Mouse (Mus musculus) spleen, adult 2 months (tissue): ENCODE measurements at regions not wholly inside any gene's neighbourhood (a gene's known extent, or its start where the extent isn't known, plus 50 kb on each side); places are given as distances from the start of the nearest gene placed in this dataset.
A peak's percentile ranks its signal among the peaks of the same experiment; 100 is the strongest.

ENCODE experiments used
- DNase-seq, 2 experiments: peaks; one replicate each; pipeline versions ENCODE4 v3.0.0 to v3.0.0-alpha.2; 2012 to 2021; ENCODE audit warnings: low spot score in 2 of 2, low read depth in 1 of 2
- H3K27ac ChIP-seq: fragments of 200-500 bp; 2 replicates; pipeline ENCODE4 v1.5.1; 2012; ENCODE audit warnings: low read length, inconsistent platforms; ENCODE audit not compliant: insufficient read depth
- H3K27me3 ChIP-seq: fragments of 200-500 bp; 2 replicates; pipeline ENCODE4 v1.6.1; 2012; ENCODE audit warnings: mild to moderate bottlenecking, moderate library complexity, low read length, inconsistent platforms; ENCODE audit not compliant: control insufficient read depth, insufficient read depth
- H3K36me3 ChIP-seq: fragments of 200-500 bp; 2 replicates; pipeline ENCODE4 v1.6.1; 2012; ENCODE audit warnings: mild to moderate bottlenecking, low read length, inconsistent platforms; ENCODE audit not compliant: control insufficient read depth, insufficient read depth
- H3K4me1 ChIP-seq: fragments of 200-500 bp; 2 replicates; pipeline ENCODE4 v1.6.1; 2011; ENCODE audit warnings: inconsistent platforms; ENCODE audit not compliant: control insufficient read depth, insufficient read depth, insufficient read length
- H3K4me3 ChIP-seq: fragments of 200-500 bp; 2 replicates; pipeline ENCODE4 v1.5.1; 2011; ENCODE audit warnings: mild to moderate bottlenecking, inconsistent platforms; ENCODE audit not compliant: insufficient read depth, insufficient read length; ENCODE audit errors: extremely low read depth
- CTCF ChIP-seq: fragments of 200-500 bp; IDR thresholded peaks from 2 replicates; pipeline ENCODE4 v1.5.1; 2011; ENCODE audit warnings: mild to moderate bottlenecking, inconsistent platforms; ENCODE audit not compliant: insufficient read depth, insufficient read length, insufficient replicate concordance; ENCODE audit errors: extremely low read depth
- POLR2A ChIP-seq: fragments of 200-500 bp; IDR thresholded peaks from 2 replicates; pipeline ENCODE4 v1.6.1; 2011; ENCODE audit warnings: low read depth, low read length, inconsistent platforms
- WGBS: fragments of 180-500 bp; shearing (Covaris S2); methylation state at CpG from one replicate; pipeline ENCODE4 v1.1.7; 2018; 5-methylcytosine and 5-hydroxymethylcytosine counted together

DNA sequence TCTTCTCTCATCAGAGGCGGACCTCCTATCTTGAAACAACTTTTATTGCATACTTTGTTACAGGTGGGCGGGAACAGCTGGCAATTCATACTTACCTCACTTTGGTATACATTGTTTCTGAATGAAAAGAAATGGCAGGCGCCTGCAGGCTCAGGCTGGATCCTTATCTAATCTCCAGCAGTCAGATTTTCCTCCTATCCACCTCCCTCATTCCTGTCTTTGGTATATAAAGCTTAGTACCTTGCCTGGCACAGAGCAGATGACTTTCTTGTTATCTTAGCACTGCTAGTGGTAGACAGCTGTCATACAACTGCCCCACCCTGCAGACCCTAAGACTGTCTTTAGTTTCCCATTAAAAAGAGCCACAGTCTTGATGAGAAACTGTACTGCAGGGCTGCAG is 226.8 kb upstream of the Ghitm start:
- no peak overlapping the region for H3K4me3 ChIP-seq
- WGBS: 75% methylated on average over 3 of the region's 3 CpGs
- DNase-seq: no peak
- H3K27me3 ChIP-seq: no peaks in the 10 kb centered on the region
- H3K27ac ChIP-seq: no peak overlapping the region
- no peaks in the 10 kb centered on the region for H3K36me3 ChIP-seq
- no peak for TF ChIP-seq CTCF
- no peak for TF ChIP-seq POLR2A
- no peaks in the 10 kb centered on the region for H3K4me1 ChIP-seq

DNA sequence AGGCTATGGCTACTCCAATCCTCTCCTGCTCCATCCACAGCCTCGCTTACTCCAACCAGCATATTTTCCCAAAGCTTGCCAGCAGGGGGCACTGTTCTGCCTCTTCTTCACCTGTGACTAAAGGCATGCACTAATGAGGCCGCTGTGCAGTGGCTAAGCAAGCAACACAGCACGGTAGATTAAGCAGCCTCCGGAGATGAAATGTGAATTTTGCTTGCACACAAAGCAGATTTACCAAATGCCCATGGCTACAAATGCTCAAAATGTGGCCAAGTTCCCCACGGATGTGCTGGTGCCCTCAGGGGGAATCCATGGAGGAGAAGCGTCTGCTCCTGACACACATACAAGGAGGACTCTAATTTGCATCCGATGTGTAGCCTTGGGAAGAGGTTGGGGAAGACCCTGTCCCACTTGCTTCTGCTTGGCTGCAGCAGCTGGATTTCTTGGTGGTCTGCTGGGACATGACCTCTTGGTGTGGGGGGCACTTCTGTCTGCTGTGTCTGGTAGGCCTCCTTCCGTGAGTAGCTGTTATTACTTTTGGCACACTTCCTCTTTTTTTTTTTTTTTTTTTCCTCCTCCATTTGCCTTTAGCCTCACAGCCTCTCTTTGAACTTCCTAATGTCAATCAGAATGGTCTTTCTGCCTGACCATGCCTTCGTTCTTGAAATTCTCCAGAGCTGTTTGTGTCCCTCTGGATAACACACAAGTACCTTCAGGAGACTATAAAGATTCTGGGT is 221.1 kb upstream of the Ghitm start:
- DNase-seq: peak in 1 of 2 experiments; percentile 6
- Histone ChIP-seq H3K4me3 (no peak overlapping the region), H3K4me1 (no peaks in the 10 kb centered on the region), H3K36me3 (no peaks in the 10 kb centered on the region), H3K27ac (no peak overlapping the region), H3K27me3 (no peaks in the 10 kb centered on the region)
- TF ChIP-seq POLR2A (no peak), CTCF (no peak)
- 39% methylated on average over 9 of the region's 9 CpGs for WGBS

DNA sequence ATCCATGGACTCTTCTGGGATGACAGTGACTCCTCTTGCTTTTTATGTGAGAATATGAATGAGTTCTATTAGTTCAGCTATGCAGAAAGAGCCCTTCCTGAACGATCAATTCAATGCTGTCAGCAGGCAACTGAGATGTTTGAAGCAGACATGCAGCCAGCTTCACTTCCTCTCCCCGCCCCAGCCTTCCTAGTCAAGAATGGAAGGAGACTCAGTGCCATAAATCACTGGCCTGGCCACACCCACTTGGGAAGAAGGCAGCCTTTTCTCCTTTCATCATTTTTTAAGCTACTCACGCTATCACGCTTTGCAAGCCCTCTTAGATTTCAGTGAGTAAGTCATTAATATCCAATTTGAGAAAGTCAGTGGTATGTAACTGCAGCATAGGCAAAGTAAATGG is 188.3 kb upstream of the Ghitm start:
- Histone ChIP-seq H3K36me3 (no peaks in the 10 kb centered on the region), H3K27me3 (no peaks in the 10 kb centered on the region), H3K4me3 (no peak overlapping the region), H3K4me1 (no peaks in the 10 kb centered on the region), H3K27ac (no peak overlapping the region)
- TF ChIP-seq POLR2A (no peak), CTCF (no peak)
- no peak for DNase-seq
- WGBS: 12% methylated on average over 4 of the region's 4 CpGs

DNA sequence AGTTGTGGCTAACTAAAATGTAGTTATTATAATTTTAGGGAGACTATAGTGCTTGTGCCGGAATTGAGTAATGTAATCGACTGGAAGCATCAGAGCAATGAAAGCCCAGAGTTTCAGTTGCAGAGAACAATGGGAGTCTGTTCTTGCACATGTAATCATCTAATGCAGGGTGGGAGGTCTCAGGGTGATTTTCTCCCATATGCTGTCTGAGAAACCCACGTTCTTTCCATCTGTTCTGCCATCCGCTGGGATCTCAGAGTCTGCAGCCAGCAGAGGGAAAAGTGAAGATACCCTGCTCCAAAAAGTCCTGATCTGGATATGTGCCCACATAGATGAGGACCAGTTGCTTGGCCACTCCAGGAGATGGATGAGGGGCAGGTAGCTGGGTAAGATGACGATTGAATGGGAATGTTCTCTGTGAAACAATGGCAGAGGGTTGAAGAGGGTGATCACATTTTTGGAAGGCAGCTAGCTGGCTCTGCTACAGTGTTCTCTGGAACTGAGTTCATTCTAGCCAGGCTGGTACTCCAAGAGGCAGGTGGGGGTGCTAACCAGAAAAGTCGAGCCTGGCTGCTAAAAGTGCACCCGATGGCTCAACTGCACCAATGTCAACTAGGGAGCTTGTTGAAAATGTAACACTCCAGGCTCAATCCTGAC is 180.3 kb upstream of the Ghitm start:
- DNase-seq: no peak
- no peak overlapping the region for H3K4me3 ChIP-seq
- no peaks in the 10 kb centered on the region for H3K36me3 ChIP-seq
- no peaks in the 10 kb centered on the region for H3K4me1 ChIP-seq
- WGBS: 86% methylated on average over 7 of the region's 7 CpGs
- H3K27ac ChIP-seq: no peak overlapping the region
- TF ChIP-seq CTCF (no peak), POLR2A (no peak)
- H3K27me3 ChIP-seq: no peaks in the 10 kb centered on the region

DNA sequence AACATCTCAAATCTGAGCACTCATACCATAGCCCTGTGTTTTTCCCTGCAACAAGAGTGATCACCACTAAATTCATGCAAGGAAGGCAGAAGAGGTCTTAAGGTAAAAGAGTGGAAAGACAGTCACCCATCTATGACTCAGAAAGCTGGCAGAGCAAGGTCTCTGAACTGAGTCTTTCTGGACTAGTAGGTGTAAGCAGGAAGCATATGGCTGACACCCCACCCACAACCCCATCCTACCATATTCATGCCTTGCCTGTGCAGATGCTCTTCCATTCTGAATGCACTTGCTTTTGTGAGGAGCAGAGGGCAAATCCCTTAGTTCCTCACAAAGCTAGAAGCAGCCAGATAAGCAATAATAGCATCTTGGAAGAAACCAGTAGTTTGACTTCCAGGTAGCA is 178.8 kb upstream of the Ghitm start:
- H3K4me1 ChIP-seq: no peaks in the 10 kb centered on the region
- H3K27ac ChIP-seq: no peak overlapping the region
- H3K27me3 ChIP-seq: no peaks in the 10 kb centered on the region
- H3K36me3 ChIP-seq: no peaks in the 10 kb centered on the region
- H3K4me3 ChIP-seq: no peak overlapping the region
- TF ChIP-seq POLR2A: no peak
- DNase-seq: no peak

DNA sequence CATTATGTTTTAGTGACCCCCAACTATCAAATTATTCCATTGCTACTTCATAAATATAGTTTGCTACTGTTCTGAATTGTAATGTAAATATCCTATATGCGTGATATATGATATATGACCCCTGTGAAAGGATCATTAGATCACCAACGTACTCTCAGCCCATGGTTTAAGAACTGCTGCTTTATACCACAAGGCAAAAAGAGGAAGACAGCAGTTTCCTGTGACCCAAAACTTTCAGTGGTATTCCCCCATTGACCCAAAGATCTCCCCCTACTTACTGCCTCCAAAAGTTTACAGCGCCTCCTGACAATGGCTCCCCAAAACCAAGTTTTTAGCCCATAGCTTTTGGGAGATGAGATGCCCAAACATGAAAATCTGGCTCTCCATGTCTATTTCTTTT is 177.8 kb upstream of the Ghitm start:
- Histone ChIP-seq H3K27me3 (no peaks in the 10 kb centered on the region), H3K4me1 (no peaks in the 10 kb centered on the region), H3K27ac (no peak overlapping the region), H3K4me3 (no peak overlapping the region), H3K36me3 (no peaks in the 10 kb centered on the region)
- no peak for DNase-seq
- 39% methylated on average over 3 of the region's 3 CpGs for WGBS
- TF ChIP-seq CTCF (no peak), POLR2A (no peak)

DNA sequence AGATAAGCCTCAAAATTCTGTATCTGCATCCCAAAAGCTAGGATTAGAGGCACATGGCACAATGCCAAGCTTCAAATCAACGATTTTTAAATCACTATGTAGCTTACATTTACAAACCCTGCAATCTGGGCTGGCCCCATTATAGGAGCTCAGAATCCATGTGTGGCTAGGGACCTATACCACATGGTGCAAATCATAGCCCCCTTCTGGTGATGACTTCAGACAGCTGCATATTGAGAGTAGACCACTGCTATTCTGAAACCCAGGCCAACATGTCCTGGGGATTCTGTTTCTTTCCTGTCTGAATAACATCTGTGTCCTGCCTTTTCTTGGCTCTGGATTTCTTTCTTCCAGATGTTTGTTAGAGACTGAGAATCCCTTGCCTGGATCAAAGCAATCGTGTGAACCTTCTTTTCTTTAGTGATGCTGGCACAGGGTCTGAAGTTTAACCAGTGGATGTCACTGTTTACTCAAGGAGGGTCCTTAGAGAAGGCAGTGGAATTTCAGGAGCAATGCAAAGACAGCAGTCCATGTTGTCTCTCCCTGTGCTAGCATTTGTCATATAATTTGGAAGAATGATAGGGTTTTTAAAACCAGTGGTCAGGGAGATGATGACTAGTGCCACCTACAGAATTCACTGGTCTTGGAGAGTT is 171.7 kb upstream of the Ghitm start:
- H3K4me1 ChIP-seq: no peaks in the 10 kb centered on the region
- H3K27ac ChIP-seq: no peak overlapping the region
- no peaks in the 10 kb centered on the region for H3K27me3 ChIP-seq
- 65% methylated on average over 2 of the region's 2 CpGs for WGBS
- H3K36me3 ChIP-seq: no peaks in the 10 kb centered on the region
- no peak overlapping the region for H3K4me3 ChIP-seq
- no peak for DNase-seq
- TF ChIP-seq CTCF (no peak), POLR2A (no peak)
